Mouse (Mus musculus) heart, postnatal 0 days (tissue): Measurements from ENCODE around the gene Dnaic2. TPM values are rescaled to one million over a fixed set of nuclear protein-coding genes. Genes with fewer than 3 reads are reported as not detected.
A peak's percentile ranks its signal among the peaks of the same experiment; 100 is the strongest.

Experiments used
- ATAC-seq: fragments of 200-750 bp; cut with Nextera tagmentation; 2 replicates; pipeline ENCODE4 v1.8.0; 2017; ENCODE audit warnings: low read depth, moderate number of reproducible peaks, moderate library complexity; ENCODE audit not compliant: insufficient read depth
- DNase-seq: peaks from one replicate; pipeline ENCODE4 v3.0.0-alpha.2; 2016; ENCODE audit warnings: low spot score
- H3K27ac ChIP-seq: fragments of 300-500 bp; sonication (generic); 2 replicates; pipeline ENCODE4 v1.5.1; 2014; ENCODE audit warnings: low read depth, mild to moderate bottlenecking
- H3K27me3 ChIP-seq: fragments of 300-500 bp; sonication (generic); 2 replicates; pipeline ENCODE4 v1.6.1; 2014; ENCODE audit warnings: low read length, mixed read lengths; ENCODE audit not compliant: control insufficient read depth, insufficient read depth
- H3K36me3 ChIP-seq: fragments of 300-500 bp; sonication (generic); replicated peaks from 2 replicates; pipeline ENCODE4 v1.6.1; 2014; ENCODE audit warnings: low read length, mixed read lengths; ENCODE audit not compliant: control insufficient read depth, insufficient read depth
- H3K4me1 ChIP-seq: fragments of 300-500 bp; sonication (generic); 2 replicates; pipeline ENCODE4 v1.6.1; 2014; ENCODE audit warnings: antibody characterized with exemption; ENCODE audit not compliant: control insufficient read depth, insufficient read depth
- H3K4me2 ChIP-seq: fragments of 300-500 bp; sonication (generic); 2 replicates; pipeline ENCODE4 v1.6.1; 2014; ENCODE audit warnings: low read depth, mild to moderate bottlenecking, low read length, moderate library complexity
- H3K4me3 ChIP-seq: fragments of 300-500 bp; sonication (generic); 2 replicates; pipeline ENCODE4 v1.5.1; 2014; ENCODE audit warnings: low read depth, low read length
- H3K9ac ChIP-seq: fragments of 300-500 bp; sonication (generic); replicated peaks from 2 replicates; pipeline ENCODE4 v1.6.1; 2014; ENCODE audit warnings: low read depth, low read length, mixed read lengths
- H3K9me3 ChIP-seq: fragments of 300-500 bp; sonication (generic); replicated peaks from 2 replicates; pipeline ENCODE4 v1.6.1; 2016; ENCODE audit warnings: low read length; ENCODE audit not compliant: control insufficient read depth
- CTCF ChIP-seq: IDR thresholded peaks from 2 replicates; pipeline ENCODE4 v1.5.1; 2016; ENCODE audit warnings: antibody characterized with exemption, control low read depth, low read depth
- EP300 ChIP-seq: IDR thresholded peaks from 2 replicates; pipeline ENCODE4 v1.6.1; 2016; ENCODE audit warnings: antibody characterized with exemption, low read depth
- WGBS: fragments of 180-500 bp; shearing (Covaris S2); extraction: QIAGEN DNeasy Blood & Tissue Kit; methylation state at CpG from one replicate; pipeline ENCODE4 v1.1.7; 2014; 5-methylcytosine and 5-hydroxymethylcytosine counted together
- polyA plus RNA-seq: library from polyadenylated mRNA; unstranded; fragments of >200 nt; fragmentation: Nextera tagmentation; extraction: Ambion mirVana; gene quantifications from 2 replicates; pipeline ENCODE4 v1.2.1, GENCODE M21; 2015
- total RNA-seq: library from RNA; depleted of rRNA; stranded (reverse); fragments of >200 nt; gene quantifications from 2 replicates; pipeline ENCODE4 v1.2.3, GENCODE M21; 2014; ENCODE audit warnings: low replicate concordance

Dnaic2 gene
- total and polyA plus RNA-seq, 2 experiments from 2014 or later: 0.33 TPM; not detected in 1

DNA sequence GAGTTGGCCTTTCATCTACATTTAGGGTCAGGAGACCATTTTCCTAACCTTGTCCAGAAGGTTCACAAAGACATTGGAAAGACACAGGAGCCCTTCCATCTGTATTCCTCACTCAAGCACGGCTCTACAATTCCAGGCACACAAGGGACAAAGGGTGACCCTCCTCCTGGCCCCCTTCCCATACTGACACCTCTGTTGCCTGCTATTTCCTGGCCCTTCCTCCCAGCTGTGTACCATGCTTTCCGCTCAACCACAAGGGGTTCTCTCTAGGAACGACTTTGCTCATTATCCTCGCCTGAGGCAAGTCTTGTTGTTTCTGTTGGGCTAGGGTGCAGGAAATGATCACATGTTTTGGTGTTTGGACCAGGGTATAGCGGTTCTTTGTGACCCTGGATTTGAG is 1.1 kb downstream of the Dnaic2 start:
- Histone ChIP-seq H3K27ac (no peak overlapping the region), H3K36me3 (no peaks in the 10 kb centered on the region), H3K4me3 (no peak overlapping the region), H3K9ac (no peak overlapping the region), H3K9me3 (no peaks in the 10 kb centered on the region), H3K27me3 (no peaks in the 10 kb centered on the region), H3K4me2 (no peak overlapping the region), H3K4me1 (0 out of 2 replicates have a peak, but pooled peaks cover 4% of the 10 kb centered on the region)
- TF ChIP-seq EP300 (no peak), CTCF (no peak; the same call in 1 of the 2 replicates)
- ATAC-seq (no peak), DNase-seq (peak; percentile 25)
- 34% methylated on average over 5 of the region's 5 CpGs for WGBS

DNA sequence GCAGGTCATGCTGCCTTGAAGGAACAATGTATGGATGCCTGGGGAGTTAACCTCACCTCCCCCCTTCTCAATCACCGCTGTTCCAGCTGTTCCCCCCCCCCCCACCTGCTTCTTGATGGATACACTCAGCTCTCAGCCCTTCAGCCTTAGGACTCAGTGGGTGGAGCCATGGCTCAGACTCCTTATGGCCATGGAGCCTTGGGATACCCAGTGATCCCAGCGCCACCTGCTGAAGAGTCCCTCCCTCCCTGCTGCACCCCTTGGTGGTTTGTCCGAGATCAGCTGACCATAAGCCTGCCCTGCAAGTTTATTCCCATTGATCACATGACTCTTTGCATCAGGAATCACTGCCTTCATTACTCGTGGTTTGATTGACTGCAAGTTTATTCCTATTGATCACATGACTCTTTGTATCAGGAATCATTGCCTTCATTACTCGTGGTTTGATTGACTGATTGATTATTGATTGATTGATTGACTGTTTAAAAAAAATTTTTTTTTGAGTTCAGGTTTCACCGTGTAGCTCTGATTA is 2.7 kb downstream of the Dnaic2 start:
- no peak overlapping the region for H3K27ac ChIP-seq
- H3K9me3 ChIP-seq: no peaks in the 10 kb centered on the region
- DNase-seq (no peak), ATAC-seq (no peak)
- H3K36me3 ChIP-seq: no peaks in the 10 kb centered on the region
- no peaks in the 10 kb centered on the region for H3K27me3 ChIP-seq
- H3K9ac ChIP-seq: no peak overlapping the region
- no peak overlapping the region for H3K4me3 ChIP-seq
- no peak overlapping the region for H3K4me2 ChIP-seq
- 47% methylated on average over 6 of the region's 6 CpGs for WGBS
- H3K4me1 ChIP-seq: 0 out of 2 replicates have a peak, but pooled peaks cover 4% of the 10 kb centered on the region
- no peak for TF ChIP-seq CTCF
- TF ChIP-seq EP300: no peak

GRCm38 (mm10) chr11:114731711-114732110 is 4.5 kb downstream of the Dnaic2 start:
- H3K4me3 ChIP-seq: no peak overlapping the region
- no peak overlapping the region for H3K4me2 ChIP-seq
- no peak for ATAC-seq
- H3K36me3 ChIP-seq: no peaks in the 10 kb centered on the region
- no peak for TF ChIP-seq EP300
- TF ChIP-seq CTCF: no peak
- WGBS: 77% methylated on average over 4 of the region's 4 CpGs
- no peaks in the 10 kb centered on the region for H3K9me3 ChIP-seq
- no peak overlapping the region for H3K9ac ChIP-seq
- no peaks in the 10 kb centered on the region for H3K27me3 ChIP-seq
- DNase-seq: no peak
- H3K27ac ChIP-seq: no peak overlapping the region
- 0 out of 2 replicates have a peak, but pooled peaks cover 4% of the 10 kb centered on the region for H3K4me1 ChIP-seq

DNA sequence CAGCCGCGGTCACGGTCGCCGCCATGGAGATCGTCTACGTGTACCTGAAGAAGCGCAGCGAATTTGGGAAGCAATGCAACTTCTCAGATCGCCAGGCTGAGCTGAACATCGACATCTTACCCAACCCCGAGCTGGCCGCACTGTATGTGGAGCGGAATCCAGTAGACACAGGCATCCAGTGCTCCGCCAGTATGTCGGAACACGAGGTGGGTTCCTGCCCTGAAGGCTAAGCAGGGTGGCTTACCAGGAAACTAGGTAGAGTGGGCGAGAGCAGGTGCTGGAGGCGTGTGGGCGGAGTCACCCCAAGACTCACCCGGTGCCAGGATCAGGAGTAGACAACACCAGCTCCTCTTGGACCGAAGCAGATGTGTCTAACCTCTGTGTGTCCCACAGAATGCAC is 5.7 kb downstream of the Dnaic2 start:
- ATAC-seq (no peak), DNase-seq (no peak)
- no peak overlapping the region for H3K27ac ChIP-seq
- H3K4me2 ChIP-seq: no peak overlapping the region
- H3K36me3 ChIP-seq: no peaks in the 10 kb centered on the region
- H3K9me3 ChIP-seq: no peaks in the 10 kb centered on the region
- WGBS: 66% methylated on average over 22 of the region's 22 CpGs
- TF ChIP-seq EP300: no peak
- no peak overlapping the region for H3K9ac ChIP-seq
- H3K4me1 ChIP-seq: 0 out of 2 replicates have a peak, but pooled peaks cover 4% of the 10 kb centered on the region
- H3K4me3 ChIP-seq: no peak overlapping the region
- no peaks in the 10 kb centered on the region for H3K27me3 ChIP-seq

- no peak overlapping the region for H3K4me2 ChIP-seq
- no peak overlapping the region for H3K9ac ChIP-seq
- no peaks in the 10 kb centered on the region for H3K9me3 ChIP-seq
- no peaks in the 10 kb centered on the region for H3K27me3 ChIP-seq
- no peak overlapping the region for H3K4me3 ChIP-seq
- WGBS: 76% methylated on average over 2 of the region's 2 CpGs
- H3K27ac ChIP-seq: no peak overlapping the region
- ATAC-seq: no peak
- no peaks in the 10 kb centered on the region for H3K36me3 ChIP-seq
- no peak for TF ChIP-seq EP300
- TF ChIP-seq CTCF: no peak
- DNase-seq: no peak
- peaks cover 6% of the 10 kb centered on the region for H3K4me1 ChIP-seq
Observed at GRCm38 (mm10) chr11:114736111-114736510, 8.9 kb downstream of the Dnaic2 start.
